Mouse (Mus musculus): ENCODE measurements around the gene Snrk.

Gene Snrk

GRCm38 (mm10) chr9:122107701-122108375, 9.2 kb upstream of the Snrk start:
- no peak for DNase-seq (ENCODE audit: low spot score in 2 of 2)

DNA sequence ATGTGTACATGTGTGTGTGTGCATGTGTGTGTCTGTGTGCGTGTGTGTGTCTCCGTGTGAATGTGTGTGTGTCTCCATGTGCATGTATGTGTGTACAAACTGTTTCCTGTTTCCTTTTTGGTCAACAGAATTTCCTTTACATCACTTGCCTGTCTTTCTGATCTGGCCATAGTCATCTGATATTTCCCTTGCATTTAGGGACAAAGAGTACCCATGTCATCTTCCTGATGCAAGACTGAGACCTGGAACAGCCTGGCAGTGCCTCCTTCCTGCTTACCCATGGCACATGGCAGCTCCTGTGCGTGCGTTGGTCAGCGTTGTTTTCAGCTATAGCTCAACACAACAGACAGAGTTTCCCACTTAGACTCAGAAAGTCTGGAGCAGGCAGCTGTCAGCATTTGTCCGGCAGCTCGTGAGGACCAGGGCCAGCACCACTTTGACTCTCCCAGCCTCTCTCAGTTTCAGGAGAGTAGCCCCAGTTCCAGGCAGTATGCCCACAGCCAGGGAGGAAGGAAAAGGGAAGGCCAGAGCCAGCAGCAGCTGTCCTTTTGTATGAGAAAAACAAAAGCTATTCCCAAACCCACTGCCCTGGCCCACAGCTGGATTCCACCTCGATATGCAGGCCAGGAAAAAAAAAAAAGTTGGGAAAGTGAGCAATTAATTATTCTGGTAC, 7.4 kb upstream of the Snrk start:
- peak in 1 of 2 experiments; percentile 20 for DNase-seq (ENCODE audit: low spot score in 2 of 2)

DNA sequence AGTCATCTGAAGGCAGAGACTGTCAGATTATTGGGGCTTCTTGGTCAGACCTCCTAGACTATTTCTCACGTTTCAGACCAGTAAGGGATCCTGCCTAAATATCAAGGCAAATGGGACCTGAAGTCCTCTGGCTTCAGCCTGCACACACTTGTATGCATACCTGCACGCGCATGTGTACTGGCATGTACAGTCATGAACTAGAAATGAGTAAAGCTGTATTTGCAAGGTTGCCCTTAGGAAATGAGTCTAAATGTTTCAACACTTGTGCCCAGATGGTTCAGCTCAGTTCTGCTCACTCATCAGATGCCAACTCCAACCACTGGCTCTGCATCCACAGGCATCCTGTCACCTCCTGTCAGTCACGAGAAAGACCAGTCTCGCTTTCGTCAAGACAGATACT, 6.6 kb upstream of the Snrk start:
- no peak for DNase-seq (ENCODE audit: low spot score in 2 of 2)

DNA sequence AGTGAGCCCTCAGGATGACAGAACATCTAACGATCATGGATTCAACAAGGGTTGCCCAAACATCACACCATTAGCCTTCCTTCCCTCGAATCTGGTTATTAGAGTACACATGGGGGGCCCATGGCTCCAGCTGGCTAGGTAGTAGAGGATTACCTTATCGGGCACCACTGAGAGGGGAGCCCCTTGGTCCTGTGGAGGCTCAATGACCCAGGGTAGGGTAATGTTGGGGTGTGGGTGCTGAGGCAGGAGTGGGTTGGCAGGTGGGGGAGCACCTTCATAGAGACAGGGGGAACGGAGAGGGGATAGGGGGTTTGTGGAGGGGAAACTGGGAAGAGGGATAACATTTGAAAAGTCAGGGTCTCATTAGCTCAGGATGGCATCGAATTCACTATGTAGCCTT, 6.1 kb upstream of the Snrk start:
- no peak for DNase-seq (ENCODE audit: low spot score in 2 of 2)

DNA sequence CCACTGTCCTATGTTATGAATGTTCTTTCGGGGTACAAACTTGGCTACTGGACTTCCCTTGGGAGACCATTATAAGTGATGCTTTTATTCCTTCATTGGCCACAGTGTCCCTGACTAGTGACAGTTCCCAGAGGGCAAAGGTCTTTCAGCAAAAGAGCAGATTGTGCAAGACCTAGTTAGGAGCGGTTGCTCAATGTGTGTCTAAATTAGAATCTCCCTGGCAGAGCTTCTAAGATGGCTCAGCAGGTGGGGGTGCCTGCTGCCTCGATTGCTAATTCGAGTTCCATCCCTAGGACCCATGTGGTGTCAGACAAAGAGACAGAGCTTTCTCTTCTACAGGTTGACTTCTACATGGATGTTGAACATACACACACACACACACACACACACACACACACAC, 1.5 kb upstream of the Snrk start:
- DNase-seq (ENCODE audit: low spot score in 2 of 2) = no peak

DNA sequence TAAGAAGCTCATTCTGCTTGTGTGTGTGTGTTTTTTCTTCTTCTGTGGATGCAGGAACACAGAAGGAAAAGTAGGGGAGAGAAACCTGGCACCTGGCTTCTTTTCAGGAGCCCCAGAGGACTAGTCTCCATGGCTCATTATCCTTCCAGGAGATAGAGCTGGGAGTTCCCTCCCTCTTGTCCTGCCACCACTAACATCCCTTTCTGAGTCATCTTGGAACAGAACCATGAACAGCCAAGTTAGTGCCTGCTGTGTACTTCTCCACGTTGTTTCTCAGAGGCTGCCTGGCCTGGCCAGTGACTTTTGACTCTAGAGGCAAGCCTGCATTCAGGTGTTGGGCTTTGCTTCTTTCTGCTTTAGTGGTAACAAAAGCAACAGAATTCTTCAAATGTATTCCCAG, 707 bp upstream of the Snrk start:
- no peak for DNase-seq (ENCODE audit: low spot score in 2 of 2)

- DNase-seq (ENCODE audit: low spot score in 2 of 2) = peak in 1 of 2 experiments; percentile 24
These were observed 845 bp downstream of the Snrk start for GRCm38 (mm10) chr9:122117692-122118529.

DNA sequence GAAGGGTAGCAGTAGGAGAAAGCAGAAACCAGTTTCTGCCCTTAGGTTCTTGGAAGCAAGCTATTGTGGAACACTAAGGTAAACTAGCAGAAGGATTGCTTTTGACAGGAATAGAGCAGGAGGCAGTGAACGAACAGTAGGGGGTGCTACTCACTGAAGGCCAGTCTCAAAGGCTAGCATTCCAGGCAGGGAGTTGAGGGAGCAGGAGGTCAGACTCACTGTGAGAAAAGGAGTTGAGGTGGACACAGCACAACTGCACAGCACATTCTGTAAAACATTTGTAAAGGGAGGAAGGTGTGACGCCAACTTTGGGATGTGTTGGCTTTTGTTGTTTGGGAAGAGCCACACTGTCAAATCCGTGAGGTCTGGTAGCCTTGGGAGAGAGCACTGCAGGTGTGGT, 3.0 kb downstream of the Snrk start:
- peak in 1 of 2 experiments; percentile 33 for DNase-seq (ENCODE audit: low spot score in 2 of 2)

DNA sequence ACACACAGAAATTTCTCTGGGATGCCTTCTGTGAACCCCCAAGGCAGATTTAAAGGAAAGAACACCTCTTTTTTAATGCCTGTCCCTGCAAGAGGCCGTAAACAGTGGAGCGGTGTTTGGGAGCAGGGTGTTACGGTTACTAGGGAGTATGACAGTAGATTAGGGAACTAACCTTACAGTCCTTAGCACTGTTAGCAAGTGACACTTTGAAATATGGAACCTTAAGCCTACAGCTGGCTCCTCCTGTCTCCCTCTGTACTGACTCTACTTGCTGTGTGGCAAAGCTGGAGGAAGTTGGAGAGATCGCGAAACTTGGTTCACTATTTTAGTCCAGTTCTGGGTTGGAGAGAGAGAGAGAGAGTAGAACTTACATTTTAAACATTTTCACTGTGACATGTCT, 5.0 kb downstream of the Snrk start:
- no peak for DNase-seq (ENCODE audit: low spot score in 2 of 2)

DNA sequence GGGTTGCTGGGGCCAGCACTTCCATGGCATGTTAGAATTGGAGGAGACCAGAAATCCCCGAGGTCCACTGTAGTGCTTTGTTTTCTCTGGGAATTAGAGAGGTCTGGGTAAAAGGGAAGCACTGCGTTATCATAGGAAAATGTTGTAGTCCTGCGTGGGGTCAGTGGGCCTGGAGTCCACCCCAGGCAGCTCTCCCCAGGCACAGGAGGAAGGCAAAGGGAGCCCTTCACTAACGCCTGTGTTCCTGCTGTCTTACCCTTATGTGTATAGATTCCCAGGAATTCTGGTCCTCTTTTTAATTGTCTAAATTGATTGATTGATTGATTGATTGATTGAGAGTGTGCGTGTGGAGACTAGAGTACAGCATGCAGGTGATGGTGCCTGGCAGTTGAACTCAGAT, 6.1 kb downstream of the Snrk start:
- DNase-seq (ENCODE audit: low spot score in 2 of 2) = no peak

DNA sequence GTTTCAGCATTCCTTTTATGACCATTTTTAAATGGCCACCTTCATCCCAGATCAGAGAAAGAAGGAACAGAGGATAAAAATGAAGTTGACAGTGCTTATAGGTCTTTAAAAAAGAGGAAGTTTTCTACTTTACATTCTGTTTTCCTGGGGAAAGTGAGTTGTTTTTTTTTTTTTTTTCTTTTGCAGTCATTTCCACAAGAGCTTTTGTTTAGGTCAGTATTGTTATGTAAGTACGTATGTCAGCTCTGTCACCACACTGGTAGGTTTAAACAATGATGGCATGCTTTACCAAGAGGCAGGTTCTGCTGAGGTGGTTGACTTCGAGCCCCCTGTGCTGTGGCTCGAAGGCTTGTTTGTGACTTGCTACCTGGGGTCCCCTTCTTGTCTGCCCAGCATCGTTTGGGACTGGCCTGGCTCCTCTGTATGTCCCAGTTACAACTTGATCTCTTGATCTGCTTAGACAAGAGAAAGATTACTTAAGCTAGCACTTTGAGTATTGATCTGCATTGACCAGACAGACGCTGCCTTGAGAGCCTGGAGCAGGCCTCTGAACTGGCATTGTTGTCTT, 8.7 kb downstream of the Snrk start:
- no peak for DNase-seq (ENCODE audit: low spot score in 2 of 2)

DNA sequence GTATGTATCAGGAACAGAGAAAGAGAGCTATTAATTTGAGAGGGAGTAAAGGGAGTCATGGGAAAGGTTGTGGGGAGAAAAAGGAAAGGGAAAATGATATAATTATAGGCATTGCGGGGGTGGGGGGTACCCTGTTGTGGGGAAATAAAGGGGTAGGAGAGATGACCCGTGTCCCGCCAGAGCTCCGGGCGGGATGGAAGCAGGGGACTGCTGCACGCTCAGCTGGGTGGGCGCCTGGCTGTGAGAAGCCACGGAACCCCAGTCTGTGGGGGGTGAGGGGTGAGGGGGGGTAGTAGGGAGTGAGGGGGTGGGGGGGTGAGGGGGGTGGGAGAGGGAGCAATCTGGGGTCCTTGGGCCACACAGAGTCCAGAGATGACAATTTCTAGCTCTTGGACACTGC, 9.7 kb downstream of the Snrk start:
- no peak for DNase-seq (ENCODE audit: low spot score in 2 of 2)

GRCm38 (mm10) chr9:122127271-122127785, 10.3 kb downstream of the Snrk start:
- DNase-seq (ENCODE audit: low spot score in 2 of 2) = no peak

DNA sequence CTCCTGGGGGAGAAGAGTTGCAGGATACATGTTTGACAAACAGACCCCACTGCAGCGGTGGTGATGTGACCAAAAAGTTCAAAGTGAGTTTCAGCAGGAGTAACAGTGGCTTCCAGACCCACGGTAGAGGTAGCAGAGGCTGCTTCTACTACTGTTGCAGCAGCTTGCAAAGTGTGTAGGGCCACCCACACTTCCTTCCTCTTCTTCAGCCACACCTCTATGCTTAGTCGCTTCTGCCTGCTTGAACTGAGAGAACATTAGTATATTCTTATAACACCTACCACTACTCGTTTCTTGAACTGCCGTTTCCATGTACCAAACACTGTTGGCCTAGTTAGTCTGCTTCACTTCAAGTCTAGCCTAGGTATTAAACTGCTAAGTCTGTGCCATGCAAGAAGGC, 11.6 kb downstream of the Snrk start:
- no peak for DNase-seq (ENCODE audit: low spot score in 2 of 2)

GRCm38 (mm10) chr9:122130666-122131065, 13.6 kb downstream of the Snrk start:
- no peak for DNase-seq (ENCODE audit: low spot score in 2 of 2)

DNA sequence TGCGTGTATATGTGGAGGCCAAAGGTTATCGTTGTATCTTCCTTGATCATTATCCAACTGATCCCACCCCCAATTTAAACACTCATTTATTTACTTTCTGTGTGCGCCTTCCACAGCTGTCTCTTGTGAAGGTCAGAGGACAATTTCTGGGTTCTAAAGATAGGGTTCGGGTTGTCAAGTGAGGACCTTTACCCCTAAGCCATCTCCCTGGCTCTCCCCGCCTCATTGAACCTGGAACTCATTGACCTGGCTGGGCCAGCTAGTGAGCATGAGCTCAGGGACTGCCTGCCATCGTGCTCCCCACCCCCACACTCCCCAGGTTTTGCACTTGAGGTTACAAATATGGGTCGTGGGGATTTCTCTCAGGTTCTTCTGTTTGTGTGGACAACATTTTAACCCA, 15.1 kb downstream of the Snrk start:
- no peak for DNase-seq (ENCODE audit: low spot score in 2 of 2)

DNA sequence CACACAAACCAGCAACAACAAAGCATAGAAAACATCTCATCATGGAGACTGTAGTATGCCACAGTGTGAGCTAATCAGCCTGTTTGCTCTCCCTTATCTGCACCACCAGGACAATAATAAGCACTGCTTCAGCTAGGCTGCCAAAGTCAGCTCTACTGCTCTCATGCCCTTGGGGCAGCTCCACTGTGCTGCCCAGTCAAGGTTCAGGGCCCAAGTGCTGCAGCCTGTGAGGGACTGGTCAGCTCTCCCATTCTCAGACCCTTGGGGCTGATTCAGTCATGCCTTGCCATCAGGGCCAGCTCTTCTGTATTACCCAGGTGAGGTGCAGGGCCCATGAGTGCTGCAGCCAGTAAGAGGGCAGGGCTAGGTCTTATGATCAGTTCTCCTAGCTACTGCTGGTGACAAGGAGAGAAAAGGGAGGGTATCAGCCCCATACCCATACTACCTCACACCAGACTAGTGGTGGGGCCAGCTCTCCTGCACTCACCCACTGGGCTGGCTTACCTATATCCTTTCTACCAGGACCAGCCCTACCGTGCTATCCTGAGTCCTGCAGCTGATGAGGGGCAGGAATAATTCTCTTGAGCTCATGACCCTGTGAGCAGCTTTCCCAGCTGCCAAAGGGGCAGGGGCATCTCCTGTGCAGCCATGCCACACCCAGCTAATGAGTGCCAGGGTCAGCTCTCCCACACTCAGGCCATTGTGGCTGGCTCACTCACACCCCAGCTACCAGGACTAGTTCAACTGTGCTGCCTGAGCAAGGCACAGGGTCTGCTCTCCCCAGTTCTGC, 18.2 kb downstream of the Snrk start:
- no peak for DNase-seq (ENCODE audit: low spot score in 2 of 2)

DNA sequence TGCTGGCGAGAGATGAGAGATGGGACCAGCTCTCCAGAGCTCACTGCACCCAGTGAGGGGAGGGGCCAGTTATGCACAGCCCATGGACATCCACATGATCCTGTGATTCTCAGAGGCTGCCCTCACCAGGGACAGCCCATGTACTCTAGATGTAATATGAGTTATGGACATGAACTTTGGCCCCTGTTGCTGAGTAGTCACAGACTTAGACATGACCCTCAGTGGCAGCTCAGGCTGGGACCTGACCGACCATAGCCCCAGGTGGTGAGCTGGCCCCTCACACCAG, 18.8 kb downstream of the Snrk start:
- DNase-seq (ENCODE audit: low spot score in 2 of 2) = no peak

- no peak for DNase-seq (ENCODE audit: low spot score in 2 of 2)
These were observed 20.9 kb downstream of the Snrk start for GRCm38 (mm10) chr9:122137960-122138359.

- DNase-seq (ENCODE audit: low spot score in 2 of 2) = no peak
These were observed 21.4 kb downstream of the Snrk start for GRCm38 (mm10) chr9:122138371-122139029.

- no peak for DNase-seq (ENCODE audit: low spot score in 2 of 2)
These were observed 22.2 kb downstream of the Snrk start for GRCm38 (mm10) chr9:122139236-122139635.

All from frontal cortex, postnatal 10 days (tissue).